Mouse (Mus musculus) kidney, postnatal 25 days (tissue): ENCODE results near the gene Krt39.
A peak's percentile ranks its signal among the peaks of the same experiment; 100 is the strongest.

Experiments used
- DNase-seq, 2 experiments: peaks; one replicate each; pipeline ENCODE4 v3.0.0; 2021; ENCODE audit warnings: mixed read lengths in 2 of 2

Krt39 gene

DNA sequence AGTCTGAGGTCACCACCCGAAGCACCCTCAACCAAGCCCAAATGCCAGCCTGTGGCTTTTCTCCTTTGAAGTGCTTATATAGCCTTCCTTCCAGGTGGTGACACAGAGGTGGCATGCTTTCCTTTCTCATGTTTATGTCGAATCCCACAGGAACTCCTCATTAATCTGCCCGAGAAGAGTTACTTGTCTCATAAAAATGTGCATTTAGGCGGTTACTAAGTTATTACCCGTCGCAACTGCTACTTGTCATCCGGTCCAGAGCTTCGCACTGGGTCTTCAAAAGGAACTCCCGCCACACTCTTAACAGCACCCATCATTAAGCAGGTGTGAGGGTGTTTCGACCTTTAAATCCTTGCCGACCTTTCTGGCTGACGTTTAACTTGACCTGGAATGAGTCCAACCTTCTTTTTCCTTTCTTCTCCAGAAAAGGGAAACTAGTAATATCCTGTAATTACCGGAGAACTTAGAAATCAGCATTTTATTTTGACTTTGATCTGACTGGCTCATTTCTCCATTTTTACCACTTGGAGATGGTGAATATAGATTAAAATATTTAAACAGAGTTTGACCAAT is at the start of gene Krt39:
Gene Krt39, minus strand, starts transcription at position 51 of the 573 bp plus-strand sequence.
- no peak for DNase-seq

DNA sequence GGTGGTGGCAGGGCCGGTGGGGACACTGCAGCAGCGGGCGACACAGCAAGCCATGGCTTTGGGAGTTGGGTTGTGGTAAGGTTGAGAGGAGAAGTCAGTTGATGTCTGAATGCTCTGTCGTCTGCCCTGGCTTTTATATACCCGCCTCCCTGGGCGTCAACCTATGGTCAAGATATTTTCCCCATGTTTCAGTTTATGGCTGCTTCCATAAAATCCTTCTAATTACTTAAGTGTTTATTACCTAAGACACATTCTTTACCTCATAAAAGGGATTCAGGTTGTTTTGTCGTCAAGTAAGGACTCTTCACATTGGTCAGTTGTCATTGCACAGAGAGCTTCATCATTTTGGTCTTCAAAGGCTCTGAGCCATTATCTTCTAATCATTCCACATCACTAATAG is 45.4 kb upstream of the Krt39 start, which contains the start of gene Krtap3-1:
Gene Krtap3-1, minus strand, starts transcription at position 101 of the 400 bp plus-strand sequence.
- no peak for DNase-seq

DNA sequence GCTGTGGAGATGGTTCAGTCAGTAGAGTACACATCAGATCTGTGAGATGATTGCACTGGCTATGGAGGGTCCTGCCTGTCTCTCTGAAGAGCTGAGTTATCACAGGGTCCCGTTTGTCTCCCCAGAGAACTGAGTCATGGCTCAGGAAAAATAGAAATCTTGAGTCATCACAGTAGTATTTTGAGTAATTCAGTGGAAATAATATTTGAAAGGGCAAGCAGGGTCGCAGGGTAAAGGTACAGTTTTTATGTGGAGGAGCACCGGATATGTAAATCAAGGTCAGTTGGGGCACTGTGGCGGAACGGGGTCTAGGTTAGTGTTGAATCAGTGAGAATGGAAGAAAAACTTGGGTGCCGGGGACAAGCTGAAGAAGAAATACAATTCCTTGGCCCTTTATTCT is 41.4 kb upstream of the Krt39 start:
- no peak for DNase-seq

DNA sequence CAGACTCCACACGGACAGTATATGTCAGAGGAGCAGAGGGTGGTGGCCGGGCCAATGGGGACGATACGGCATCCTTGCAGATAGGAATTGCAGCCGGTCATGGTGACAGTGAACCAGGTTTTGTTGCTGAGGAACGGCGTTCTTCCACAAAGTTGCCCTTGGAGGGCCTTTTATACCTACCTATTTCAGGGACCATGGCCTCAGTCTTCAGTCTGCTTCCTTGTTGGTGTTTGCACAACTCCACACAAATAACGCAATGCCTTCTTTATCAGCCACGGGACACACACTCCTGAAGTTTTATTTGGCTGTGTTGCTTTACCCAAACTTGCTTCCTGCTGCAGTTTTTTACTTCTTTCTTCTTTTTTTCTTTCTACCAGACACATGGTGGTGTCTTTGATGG is 38.2 kb upstream of the Krt39 start, which contains the start of gene Gm11939:
Gene Gm11939, minus strand, starts transcription at position 101 of the 400 bp plus-strand sequence.
- no peak for DNase-seq

DNA sequence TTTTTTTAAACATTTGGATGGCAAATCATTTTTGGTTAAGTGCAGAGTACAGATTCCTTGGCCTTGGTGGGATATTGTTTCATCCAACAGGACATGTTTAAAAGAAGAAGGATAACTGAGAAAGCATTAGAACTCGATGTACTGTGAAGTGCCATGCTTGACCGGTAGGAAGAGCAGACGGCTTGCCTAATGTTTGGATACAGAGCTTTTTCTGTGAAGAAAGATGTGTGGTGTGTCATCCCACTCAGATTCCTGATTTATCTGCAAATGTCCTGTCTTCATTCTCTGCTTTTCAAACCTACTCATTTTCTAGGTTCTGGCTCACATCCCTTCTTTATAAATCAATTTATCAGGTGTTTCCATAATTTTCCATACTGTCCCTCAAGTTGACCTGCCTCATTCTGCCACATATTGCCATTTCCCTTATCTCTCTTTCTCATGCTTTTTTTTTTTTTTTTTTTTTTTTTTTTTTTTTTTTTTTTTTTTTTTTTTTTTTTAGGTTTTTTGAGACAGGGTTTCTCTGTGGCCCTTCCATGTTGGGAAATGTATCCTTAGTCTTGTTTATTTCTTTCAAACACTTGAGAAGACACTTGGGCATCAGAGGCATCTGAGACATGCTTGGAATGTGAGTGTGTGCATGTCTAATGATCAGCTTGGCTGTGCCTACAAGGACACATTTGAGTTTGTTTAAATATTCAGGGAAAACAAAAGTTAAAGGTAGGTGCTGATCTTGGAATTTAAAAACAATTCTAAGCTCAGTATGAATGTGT is 37.0 kb upstream of the Krt39 start:
- no peak for DNase-seq

DNA sequence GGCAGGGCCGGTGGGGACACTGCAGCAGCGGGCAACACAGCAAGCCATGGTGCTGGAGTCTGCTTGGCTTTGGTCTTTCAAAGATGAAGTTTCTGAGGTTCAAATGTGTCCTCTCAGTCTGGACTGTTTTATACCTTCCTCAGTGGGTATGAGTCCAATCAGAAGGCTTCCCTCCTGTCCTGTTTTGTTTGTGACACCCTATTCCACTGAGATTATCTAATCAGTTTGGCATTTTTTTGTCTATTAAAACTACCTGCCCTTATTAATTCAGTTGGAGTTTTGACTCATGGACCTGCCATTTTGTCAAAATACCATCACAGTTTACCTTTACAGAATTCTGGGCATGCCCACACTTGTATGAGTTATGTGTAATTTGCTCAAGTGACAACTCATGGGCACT is 35.6 kb upstream of the Krt39 start, which contains the start of gene Krtap3-2:
Gene Krtap3-2, minus strand, starts transcription at position 101 of the 400 bp plus-strand sequence.
- DNase-seq, result no peak

DNA sequence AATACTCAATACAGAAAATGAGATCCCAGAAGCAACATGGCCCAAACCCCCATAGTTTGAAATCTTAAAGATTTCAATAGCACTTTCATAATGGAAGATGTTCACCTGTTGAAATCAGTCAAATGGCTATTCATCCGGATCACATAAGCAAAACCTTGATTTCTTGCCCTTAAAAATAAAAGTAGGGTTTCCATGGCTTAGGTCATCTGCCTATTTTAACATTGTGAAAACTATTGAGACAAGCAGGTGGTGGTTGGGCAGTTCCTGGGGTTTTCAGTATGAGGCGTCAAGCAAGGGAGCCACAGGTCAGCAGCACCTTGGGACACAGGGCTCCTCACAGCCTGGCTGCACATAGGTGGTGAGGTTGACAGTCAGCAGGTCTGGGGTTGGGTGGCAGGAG is 35.1 kb upstream of the Krt39 start:
- no peak for DNase-seq

DNA sequence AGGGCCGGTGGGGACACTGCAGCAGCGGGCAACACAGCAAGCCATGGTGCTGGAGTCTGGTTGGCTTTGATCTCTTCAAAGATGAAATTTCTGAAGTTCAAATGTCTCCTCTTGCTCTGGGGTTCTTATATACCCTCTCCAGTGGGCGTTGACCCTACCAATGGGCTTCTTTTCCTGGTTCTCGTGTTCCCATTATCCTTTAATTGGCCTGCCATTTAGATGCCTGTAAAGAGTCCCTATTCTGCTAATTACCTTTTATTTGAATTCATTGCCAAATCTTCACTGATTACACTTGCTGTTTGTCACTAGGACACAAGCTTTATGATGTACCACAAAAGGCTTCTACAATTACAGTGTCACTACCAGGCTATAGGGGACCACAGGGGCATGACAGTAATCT is 29.6 kb upstream of the Krt39 start, which contains the start of gene Krtap3-3:
Gene Krtap3-3, minus strand, starts transcription at position 101 of the 400 bp plus-strand sequence.
- no peak for DNase-seq

DNA sequence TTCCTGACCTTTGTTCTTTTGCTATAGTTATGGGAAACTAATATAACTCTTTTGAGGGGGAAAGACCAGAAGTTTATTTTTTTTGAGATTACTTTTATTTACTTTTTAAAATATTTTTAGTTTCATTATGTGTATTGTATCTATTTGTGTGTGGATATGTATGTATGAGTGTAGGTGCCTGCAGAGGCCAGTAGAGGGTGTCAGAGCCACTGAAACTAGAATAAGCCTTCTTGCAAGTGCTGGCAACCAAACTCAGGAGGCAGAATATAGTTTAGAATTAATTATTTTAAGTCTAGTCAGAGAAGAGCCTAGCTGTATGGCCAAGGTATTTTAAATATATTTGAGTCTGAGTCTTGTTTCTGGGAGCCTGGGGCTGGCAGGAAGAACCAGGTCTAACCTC is 26.8 kb upstream of the Krt39 start:
- no peak for DNase-seq

DNA sequence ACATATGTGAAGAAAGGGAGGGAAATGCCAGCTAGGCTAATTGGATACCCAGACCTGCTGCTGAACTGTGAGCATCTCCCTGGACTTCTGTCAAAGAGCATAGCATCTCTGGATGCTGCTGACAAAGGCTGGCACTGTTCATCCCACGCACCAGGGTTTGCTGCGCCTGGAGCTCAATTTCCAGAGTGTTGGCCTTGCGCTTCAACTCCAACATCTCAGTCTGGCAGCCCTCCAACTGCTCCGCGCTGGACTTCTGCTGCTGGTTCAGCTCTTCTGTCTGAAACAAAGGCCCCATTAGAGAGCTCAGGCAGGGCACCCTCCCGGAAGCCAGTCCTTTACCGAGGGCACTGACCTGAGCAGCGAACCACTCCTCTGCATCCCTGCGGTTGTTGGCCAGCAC is 18.6 kb upstream of the Krt39 start:
- peak; percentile 56 for DNase-seq

DNA sequence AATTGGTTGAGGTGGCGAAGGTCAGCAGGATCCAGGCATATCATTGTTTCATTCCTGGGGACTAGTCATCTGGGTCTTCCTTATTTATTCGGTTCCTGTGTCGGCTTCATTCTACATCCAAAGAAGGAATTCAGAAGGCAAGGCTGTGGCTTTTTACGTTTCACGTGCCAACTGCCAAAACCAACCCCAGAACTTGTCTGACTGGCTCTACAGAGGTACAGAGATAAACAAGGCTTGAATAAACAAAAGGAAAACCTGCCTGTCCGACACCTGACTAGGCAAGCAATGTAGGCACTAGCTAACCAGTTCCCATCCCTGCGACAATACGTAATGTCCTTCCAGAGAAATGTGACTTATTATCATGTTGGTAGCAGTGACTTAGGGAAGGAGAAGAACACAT is 7.0 kb downstream of the Krt39 start:
- DNase-seq, result no peak

DNA sequence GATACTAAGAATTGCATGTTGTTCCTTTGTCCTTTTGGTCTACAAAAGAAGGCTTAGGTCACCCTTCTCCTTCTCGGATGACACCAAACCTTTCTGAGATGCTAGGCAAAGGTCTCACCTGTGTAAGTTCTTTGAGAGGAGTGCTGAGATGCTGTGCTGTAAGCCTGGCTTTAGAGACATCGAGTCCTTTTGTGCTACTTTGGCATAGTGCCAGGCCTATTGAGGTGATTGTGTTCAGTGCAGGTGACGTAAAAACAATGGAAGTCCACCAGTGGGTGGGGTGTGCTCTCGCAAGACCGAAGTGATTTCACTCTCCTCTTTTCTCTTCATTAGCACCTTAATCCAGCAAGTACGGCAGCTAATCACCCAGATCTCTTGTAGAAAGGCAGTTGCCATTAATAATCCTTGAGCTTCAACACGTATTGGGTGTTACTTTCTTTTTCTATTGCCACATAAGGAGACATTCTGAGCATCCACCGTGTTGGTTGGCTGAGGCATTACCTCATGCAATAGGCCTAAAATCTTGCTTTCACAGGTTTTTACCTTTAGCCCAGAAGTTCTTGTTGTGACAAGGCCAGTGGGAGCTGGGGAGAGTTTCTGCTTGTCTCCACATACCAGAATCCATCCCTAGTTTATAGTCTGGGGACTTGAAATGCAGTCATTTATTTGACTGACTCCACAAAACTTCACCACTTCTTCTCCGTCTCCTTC is 20.9 kb downstream of the Krt39 start:
- no peak for DNase-seq

DNA sequence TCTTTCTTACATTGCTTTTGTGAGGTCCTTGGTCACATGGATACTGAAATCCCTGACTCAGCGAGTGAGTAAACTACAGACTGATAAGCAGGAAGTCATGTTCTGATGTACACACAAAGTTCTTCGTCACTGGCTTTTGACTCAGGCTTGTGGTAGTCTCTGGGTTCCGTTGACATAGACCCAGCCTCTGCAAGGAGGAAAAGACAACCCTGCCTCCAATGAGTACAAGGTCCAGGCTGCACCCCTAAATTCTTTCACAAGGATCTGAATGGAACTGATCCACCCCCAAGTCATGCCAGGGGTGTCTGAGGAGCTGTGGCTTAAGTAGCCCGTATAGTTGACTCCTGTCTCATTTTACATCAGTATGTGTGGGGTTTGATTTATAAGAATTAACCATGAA is 24.7 kb downstream of the Krt39 start:
- DNase-seq, result no peak

DNA sequence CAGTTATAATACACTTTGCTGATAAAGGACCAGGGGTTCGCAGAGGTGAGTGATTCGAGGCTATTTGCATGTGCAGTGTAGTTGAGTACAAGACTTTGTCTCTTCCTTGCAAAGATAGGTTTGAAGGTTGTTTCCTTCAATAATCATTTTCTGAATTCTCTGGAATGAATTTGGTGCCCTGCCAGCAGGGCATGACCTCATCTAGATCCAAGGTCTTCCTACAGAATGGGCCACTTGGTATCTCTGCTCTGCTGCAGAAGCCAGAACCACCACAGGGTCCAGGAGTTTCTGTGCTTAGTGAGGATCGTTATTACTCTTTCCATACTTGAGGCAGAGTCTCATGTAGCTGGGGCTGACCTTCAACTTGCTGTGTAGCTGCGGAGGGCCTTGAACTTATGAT is 26.4 kb downstream of the Krt39 start:
- DNase-seq, result no peak

DNA sequence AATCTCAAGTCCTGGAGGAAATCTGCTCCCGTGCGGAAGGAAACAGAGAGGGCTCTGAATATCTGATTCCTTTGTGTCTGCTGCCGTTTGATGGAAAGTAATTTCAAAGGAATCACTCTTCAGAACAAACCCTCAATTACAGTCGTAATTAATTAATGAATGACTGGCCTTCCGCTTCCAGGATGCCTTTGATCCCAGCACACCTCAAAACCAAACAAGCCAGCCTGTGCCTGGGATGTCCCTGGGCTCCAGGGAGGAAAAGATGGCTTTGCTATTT is 27.6 kb downstream of the Krt39 start:
- no peak for DNase-seq

DNA sequence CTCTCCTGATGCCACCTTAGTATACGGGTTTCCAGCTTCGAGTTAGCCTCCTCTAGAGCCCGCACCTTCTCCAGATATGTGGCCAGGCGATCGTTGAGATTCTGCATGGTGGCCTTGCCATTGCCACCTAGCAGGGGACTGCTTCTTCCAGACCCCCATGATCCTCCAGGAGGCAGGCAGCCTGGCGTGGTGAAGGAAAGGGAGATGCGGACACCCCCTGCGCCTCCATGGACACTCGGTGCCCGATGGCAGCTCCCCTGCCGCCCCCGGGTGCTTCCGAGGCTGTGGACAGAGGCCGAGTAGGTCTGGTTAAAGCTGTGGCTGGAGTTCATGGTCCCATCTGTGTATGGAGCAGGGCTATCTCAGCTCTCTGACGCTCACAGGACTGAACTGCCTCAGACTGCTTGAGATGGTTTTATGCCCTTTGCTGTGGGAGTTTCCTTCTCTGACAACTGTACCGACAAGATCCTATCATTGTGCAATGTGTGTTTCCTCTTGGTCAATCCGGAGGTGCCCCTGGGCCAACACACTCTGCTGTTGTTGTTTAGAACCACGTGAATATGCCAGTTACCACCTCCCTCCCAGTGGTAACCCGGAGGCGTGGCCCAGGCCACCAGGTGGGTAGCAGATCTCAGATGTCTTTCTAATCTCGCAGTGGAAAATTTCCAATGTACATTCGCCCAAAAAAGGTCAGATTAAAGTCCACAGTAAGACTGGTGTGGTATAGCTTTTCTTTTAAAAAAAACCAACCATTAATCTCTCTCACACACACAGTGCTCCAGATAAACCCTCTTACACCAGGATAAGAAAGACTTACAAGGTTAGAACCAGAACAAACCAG is 28.2 kb downstream of the Krt39 start, which contains the start of gene Krt23:
Gene Krt23, minus strand, starts transcription at position 405 of the 841 bp plus-strand sequence.
- DNase-seq, result peak; percentile 3 to 43

DNA sequence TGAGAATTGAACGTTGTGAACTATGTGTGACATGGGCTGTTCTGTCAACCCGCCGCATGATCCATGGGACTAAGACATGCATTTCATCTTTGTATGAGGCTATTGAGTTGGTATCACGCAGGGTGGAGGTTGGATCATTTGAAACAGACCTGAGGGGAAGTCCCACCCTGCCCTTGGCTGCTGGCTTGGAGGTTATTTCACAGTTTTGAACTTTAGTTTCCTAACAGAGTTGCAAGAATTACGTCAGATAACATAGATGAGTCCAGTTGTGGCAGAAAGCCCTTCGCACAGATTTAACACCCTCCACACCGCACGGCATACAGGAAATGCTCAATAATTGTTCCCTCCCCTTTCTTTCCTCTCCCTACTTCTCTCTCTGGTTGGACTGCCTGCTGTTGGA is 30.1 kb downstream of the Krt39 start:
- no peak for DNase-seq

DNA sequence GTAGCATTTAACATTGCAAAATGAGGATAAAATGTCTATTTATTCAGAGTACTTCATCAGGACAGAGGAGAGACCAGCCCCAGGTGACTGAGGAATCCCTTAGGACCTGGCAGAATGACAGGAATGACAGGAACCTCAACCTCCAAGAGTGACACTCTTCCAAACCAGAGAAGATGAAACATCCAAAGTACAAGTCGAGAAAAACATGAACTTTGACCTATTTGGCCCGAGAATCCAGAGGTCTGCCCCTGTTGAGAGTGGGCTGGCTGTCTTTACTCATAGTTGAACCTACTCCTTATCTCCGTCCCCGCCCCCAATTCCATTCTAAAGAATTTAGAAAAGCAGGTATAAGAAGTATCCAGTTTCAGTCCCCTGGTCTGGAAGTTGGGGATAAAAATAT is 30.5 kb downstream of the Krt39 start:
- DNase-seq, result no peak

DNA sequence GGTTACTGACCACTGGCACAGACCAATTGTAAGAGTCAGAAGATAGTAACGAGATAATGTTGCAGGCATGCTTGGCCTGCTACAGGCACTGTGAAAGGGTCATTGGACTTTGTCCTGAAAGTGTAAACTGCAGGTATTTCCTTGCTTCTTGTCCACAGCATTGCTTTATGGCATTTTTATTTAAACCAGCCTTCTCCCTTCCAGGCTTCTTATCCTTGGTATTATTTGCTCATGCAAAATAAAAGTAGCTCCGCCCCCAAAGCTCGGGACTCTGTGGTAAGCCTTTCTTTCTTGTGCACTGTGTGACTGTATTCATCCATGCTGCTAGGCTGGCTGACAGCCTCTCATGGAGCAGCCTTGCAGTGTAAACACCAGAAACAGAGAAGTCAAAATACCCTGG is 31.9 kb downstream of the Krt39 start:
- peak in 1 of 2 experiments; percentile 3 for DNase-seq

DNA sequence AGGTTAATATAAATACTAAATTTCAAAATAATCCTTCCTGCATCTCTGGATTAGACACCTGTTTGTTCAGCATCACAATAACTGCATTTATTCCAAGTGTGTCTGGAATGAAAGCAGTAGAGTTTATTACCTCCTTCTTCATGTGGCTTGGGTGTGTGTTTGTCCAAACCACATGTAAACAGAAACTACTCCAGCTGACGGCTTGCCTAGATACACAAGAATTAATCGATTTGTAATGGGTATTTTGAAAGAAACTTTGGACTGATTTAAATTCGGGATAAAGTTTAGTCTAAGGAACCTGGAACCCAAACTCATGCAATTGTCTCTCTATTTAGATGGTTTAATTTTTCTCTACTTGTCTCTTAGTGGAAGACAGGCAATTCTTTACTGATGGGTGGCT is 46.2 kb downstream of the Krt39 start:
- DNase-seq, result no peak

DNA sequence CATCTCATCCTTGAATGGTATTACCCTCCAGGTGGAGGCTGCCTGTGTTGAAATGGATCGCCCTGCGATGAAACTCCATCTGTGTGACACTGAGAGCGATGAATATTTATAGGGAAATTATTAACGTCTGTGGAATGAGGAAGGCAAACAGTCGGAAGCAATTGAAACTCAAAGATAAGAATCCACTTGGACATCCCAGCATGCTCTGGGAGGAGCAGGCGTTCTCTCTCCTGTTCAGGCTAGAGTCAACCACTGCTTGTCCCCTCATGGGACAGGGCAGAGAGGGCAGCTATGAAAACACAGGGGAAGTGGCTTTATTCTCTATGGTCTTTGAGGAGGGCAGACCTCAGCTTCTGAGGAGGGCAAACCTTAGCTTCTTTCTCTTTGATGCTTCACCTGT is 47.7 kb downstream of the Krt39 start:
- DNase-seq, result no peak

DNA sequence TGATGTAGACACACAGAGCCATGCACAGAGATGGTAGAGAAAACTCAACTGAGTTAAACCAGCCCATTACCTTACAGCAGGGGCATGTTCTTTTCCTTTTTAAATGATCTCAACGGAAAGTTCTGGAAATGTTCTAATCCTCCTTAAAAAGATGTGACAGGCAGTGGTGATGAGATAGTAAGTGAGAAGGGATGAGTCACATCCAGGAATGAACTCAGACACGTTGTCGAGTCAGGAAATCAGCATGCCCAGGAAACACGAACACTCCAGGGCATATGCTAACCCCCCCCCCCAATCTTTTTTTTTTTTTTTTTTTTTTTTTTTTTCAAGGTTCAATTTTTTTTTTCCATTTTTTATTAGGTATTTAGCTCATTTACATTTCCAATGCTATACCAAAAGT is 48.7 kb downstream of the Krt39 start:
- no peak for DNase-seq

DNA sequence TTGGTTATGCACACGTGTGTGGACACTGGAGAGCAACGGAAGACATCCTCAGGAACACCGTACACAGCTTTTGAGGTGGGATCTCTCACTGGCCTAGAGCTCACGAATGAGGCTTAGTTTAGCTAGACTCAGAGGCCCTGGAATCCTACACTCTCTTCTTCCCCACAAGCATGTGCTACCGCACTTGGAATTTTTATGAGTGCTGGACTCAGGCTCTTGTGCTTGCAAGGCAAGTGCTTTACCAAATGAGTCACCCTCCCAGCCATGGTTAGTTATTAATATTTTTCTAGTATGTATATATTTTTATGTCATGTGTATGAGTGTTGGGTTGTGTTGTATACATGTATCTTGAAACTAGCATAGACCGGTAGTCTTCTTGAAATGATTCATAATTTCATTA is 49.2 kb downstream of the Krt39 start:
- no peak for DNase-seq
